Mouse (Mus musculus): ENCODE results near the gene Nop58. TPM values are rescaled to one million over a fixed set of nuclear protein-coding genes. Genes with fewer than 3 reads are reported as not detected.
A peak's percentile ranks its signal among the peaks of the same experiment; 100 is the strongest.

The Nop58 gene
- polyA plus RNA-seq, 1 experiment from 2014 or later: 272 TPM

GRCm38 (mm10) chr1:59755298-59755697, 70.5 kb downstream of the Nop58 start:
- WGBS: 65% methylated on average over 1 of the region's 1 CpGs
- TF ChIP-seq CTCF (IDR thresholded peaks at IDR 0.05; ENCODE audit: low read depth): no peak
- no peak overlapping the region for H3K4me2 ChIP-seq
- no peaks in the 10 kb centered on the region for H3K4me1 ChIP-seq (ENCODE audit: insufficient read depth)
- H3K27me3 ChIP-seq (ENCODE audit: insufficient read depth, low read length): no peaks in the 10 kb centered on the region
- DNase-seq: no peak
- H3K27ac ChIP-seq (ENCODE audit: low read depth): no peak overlapping the region
- no peak overlapping the region for H3K9ac ChIP-seq
- H3K9me3 ChIP-seq (ENCODE audit: low read depth, low read length): no peaks in the 10 kb centered on the region
- no peaks in the 10 kb centered on the region for H3K36me3 ChIP-seq (ENCODE audit: insufficient read depth)
- no peak for ATAC-seq (ENCODE audit: insufficient read depth)
- H3K4me3 ChIP-seq (ENCODE audit: low read depth, low read length): no peak overlapping the region

GRCm38 (mm10) chr1:59758325-59758724, 73.6 kb downstream of the Nop58 start:
- no peak for DNase-seq
- no peak overlapping the region for H3K9ac ChIP-seq
- 0 out of 2 replicates have a peak, but pooled peaks cover 5% of the 10 kb centered on the region for H3K4me1 ChIP-seq (ENCODE audit: insufficient read depth)
- no peaks in the 10 kb centered on the region for H3K27me3 ChIP-seq (ENCODE audit: insufficient read depth, low read length)
- 83% methylated on average over 1 of the region's 1 CpGs for WGBS
- no peak for ATAC-seq (ENCODE audit: insufficient read depth)
- H3K4me2 ChIP-seq: no peak overlapping the region
- no peak for TF ChIP-seq CTCF (IDR thresholded peaks at IDR 0.05; ENCODE audit: low read depth)
- no peaks in the 10 kb centered on the region for H3K9me3 ChIP-seq (ENCODE audit: low read depth, low read length)
- no peaks in the 10 kb centered on the region for H3K36me3 ChIP-seq (ENCODE audit: insufficient read depth)
- H3K27ac ChIP-seq (ENCODE audit: low read depth): no peak overlapping the region
- no peak overlapping the region for H3K4me3 ChIP-seq (ENCODE audit: low read depth, low read length)

GRCm38 (mm10) chr1:59762208-59762607, 77.4 kb downstream of the Nop58 start:
- Histone ChIP-seq H3K9ac (peak overlapping the region; percentile 95), H3K27ac (ENCODE audit: low read depth) (peak overlapping the region; percentile 100), H3K4me3 (ENCODE audit: low read depth, low read length) (peak overlapping the region; percentile 86), H3K9me3 (ENCODE audit: low read depth, low read length) (no peaks in the 10 kb centered on the region), H3K36me3 (ENCODE audit: insufficient read depth) (no peaks in the 10 kb centered on the region), H3K4me2 (peak overlapping the region; percentile 83), H3K4me1 (ENCODE audit: insufficient read depth) (0 out of 2 replicates have a peak, but pooled peaks cover 5% of the 10 kb centered on the region), H3K27me3 (ENCODE audit: insufficient read depth, low read length) (no peaks in the 10 kb centered on the region)
- DNase-seq (peak; percentile 70), ATAC-seq (ENCODE audit: insufficient read depth) (no peak)
- WGBS: 2% methylated on average over 10 of the region's 10 CpGs
- no peak for TF ChIP-seq CTCF (IDR thresholded peaks at IDR 0.05; ENCODE audit: low read depth)

GRCm38 (mm10) chr1:59762651-59763163, 77.9 kb downstream of the Nop58 start:
- H3K4me3 ChIP-seq (ENCODE audit: low read depth, low read length): peak overlapping the region; percentile 86
- peak; percentile 74 for DNase-seq
- under 1% methylated on average over 44 of the region's 44 CpGs for WGBS
- peak overlapping the region; percentile 100 for H3K27ac ChIP-seq (ENCODE audit: low read depth)
- H3K9me3 ChIP-seq (ENCODE audit: low read depth, low read length): no peaks in the 10 kb centered on the region
- no peaks in the 10 kb centered on the region for H3K27me3 ChIP-seq (ENCODE audit: insufficient read depth, low read length)
- H3K4me1 ChIP-seq (ENCODE audit: insufficient read depth): 0 out of 2 replicates have a peak, but pooled peaks cover 5% of the 10 kb centered on the region
- ATAC-seq (ENCODE audit: insufficient read depth): peak; percentile 53
- peak overlapping the region; percentile 95 for H3K9ac ChIP-seq
- H3K4me2 ChIP-seq: peak overlapping the region; percentile 83
- no peaks in the 10 kb centered on the region for H3K36me3 ChIP-seq (ENCODE audit: insufficient read depth)
- TF ChIP-seq CTCF (IDR thresholded peaks at IDR 0.05; ENCODE audit: low read depth): no peak

- H3K27me3 ChIP-seq (ENCODE audit: insufficient read depth, low read length): no peaks in the 10 kb centered on the region
- peak within 1 kb of the TSS; percentile 95 for H3K9ac ChIP-seq
- ATAC-seq (ENCODE audit: insufficient read depth) (peak; percentile 94), DNase-seq (peak; percentile 91)
- no peaks in the 10 kb centered on the region for H3K9me3 ChIP-seq (ENCODE audit: low read depth, low read length)
- no peak for TF ChIP-seq CTCF (IDR thresholded peaks at IDR 0.05; ENCODE audit: low read depth)
- under 1% methylated on average over 64 of the region's 75 CpGs for WGBS
- H3K4me3 ChIP-seq (ENCODE audit: low read depth, low read length): peak within 1 kb of the TSS; percentile 86
- peak within 1 kb of the TSS; percentile 100 for H3K27ac ChIP-seq (ENCODE audit: low read depth)
- peak within 1 kb of the TSS; percentile 83 for H3K4me2 ChIP-seq
- H3K4me1 ChIP-seq (ENCODE audit: insufficient read depth): 0 out of 2 replicates have a peak, but pooled peaks cover 5% of the 10 kb centered on the region
- no peaks in the 10 kb centered on the region for H3K36me3 ChIP-seq (ENCODE audit: insufficient read depth)
These were observed 78.5 kb downstream of the Nop58 start, which contains the start of gene Bmpr2 for GRCm38 (mm10) chr1:59763164-59763768. Bmpr2 (plus strand) TSS chr1:59763400.

GRCm38 (mm10) chr1:59763781-59764251, 79.0 kb downstream of the Nop58 start:
- Histone ChIP-seq H3K4me3 (ENCODE audit: low read depth, low read length) (peak overlapping the region; percentile 86), H3K36me3 (ENCODE audit: insufficient read depth) (no peaks in the 10 kb centered on the region), H3K4me2 (peak overlapping the region; percentile 83), H3K9me3 (ENCODE audit: low read depth, low read length) (no peaks in the 10 kb centered on the region), H3K9ac (peak overlapping the region; percentile 95), H3K4me1 (ENCODE audit: insufficient read depth) (0 out of 2 replicates have a peak, but pooled peaks cover 5% of the 10 kb centered on the region), H3K27ac (ENCODE audit: low read depth) (peak overlapping the region; percentile 100), H3K27me3 (ENCODE audit: insufficient read depth, low read length) (no peaks in the 10 kb centered on the region)
- WGBS: 1% methylated on average over 48 of the region's 55 CpGs
- no peak for TF ChIP-seq CTCF (IDR thresholded peaks at IDR 0.05; ENCODE audit: low read depth)
- DNase-seq: peak; percentile 72
- peak; percentile 71 for ATAC-seq (ENCODE audit: insufficient read depth)

- peak; percentile 68 for DNase-seq
- 0 out of 2 replicates have a peak, but pooled peaks have one; percentile 15 for ATAC-seq (ENCODE audit: insufficient read depth)
- H3K27me3 ChIP-seq (ENCODE audit: insufficient read depth, low read length): no peaks in the 10 kb centered on the region
- peak overlapping the region; percentile 86 for H3K4me3 ChIP-seq (ENCODE audit: low read depth, low read length)
- H3K36me3 ChIP-seq (ENCODE audit: insufficient read depth): no peaks in the 10 kb centered on the region
- WGBS: under 1% methylated on average over 27 of the region's 27 CpGs
- H3K9ac ChIP-seq: peak overlapping the region; percentile 95
- TF ChIP-seq CTCF (IDR thresholded peaks at IDR 0.05; ENCODE audit: low read depth): no peak
- H3K27ac ChIP-seq (ENCODE audit: low read depth): peak overlapping the region; percentile 100
- H3K4me1 ChIP-seq (ENCODE audit: insufficient read depth): 0 out of 2 replicates have a peak, but pooled peaks cover 5% of the 10 kb centered on the region
- H3K9me3 ChIP-seq (ENCODE audit: low read depth, low read length): no peaks in the 10 kb centered on the region
- peak overlapping the region; percentile 83 for H3K4me2 ChIP-seq
These were observed 79.7 kb downstream of the Nop58 start for GRCm38 (mm10) chr1:59764407-59764971.

Measured in lung, embryonic 14.5 days (tissue).